Mouse (Mus musculus) bone marrow, adult 2 months (tissue): ENCODE data around the gene 2900026A02Rik.

Experiments
- CTCF ChIP-seq: fragments of 200-500 bp; IDR thresholded peaks from 2 replicates; pipeline ENCODE4 v1.5.1; 2011; ENCODE audit warnings: low read length, control low read depth; ENCODE audit not compliant: control insufficient read depth, insufficient read depth
- POLR2A ChIP-seq: fragments of 200-500 bp; IDR thresholded peaks from 2 replicates; pipeline ENCODE4 v1.6.1; 2011; ENCODE audit warnings: low read depth, mild to moderate bottlenecking, control low read depth, low read length, borderline replicate concordance; ENCODE audit not compliant: control insufficient read depth

DNA sequence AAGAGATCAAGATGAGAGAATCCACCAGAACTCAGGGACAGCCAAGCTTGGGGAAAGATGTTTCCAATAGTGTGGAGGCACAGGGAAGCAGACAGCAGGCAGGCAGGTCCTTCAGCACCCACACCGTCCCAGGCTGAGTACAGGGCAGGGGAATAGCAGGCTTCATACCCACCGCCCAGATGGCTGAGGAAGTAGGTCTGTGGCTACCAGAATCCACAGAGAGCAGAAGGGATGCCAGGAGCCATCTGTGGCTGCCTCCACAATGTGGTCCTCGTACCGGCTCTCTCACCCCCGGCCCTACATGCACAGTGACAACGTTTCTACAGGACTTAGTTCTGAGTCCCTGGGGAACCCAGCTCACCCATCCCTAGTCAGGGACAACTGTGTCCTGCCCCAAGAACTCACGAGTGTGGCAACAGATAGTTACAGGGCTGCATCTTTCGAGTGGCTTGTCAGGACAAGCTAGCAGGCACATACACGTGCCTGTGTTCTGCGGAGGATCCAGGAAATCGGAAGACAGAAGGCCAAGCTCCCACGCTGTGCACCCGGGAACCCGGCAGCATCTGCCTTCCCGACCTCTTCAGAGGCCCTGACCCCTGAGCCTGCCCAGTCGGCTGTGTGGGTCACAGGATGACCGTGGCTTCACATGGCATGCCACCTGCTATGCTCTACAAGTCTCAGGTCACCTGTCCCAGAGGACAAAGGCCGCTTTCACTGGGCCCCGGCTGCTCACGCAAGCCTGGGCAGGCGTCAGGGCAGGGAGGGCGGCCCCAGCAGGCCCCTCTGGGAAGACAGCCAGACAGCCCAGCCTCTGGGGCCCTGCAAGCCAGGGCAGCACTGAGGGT is 68.2 kb downstream of the 2900026A02Rik start:
- TF ChIP-seq CTCF, result no peak
- no peak for TF ChIP-seq POLR2A
